Mouse (Mus musculus): ENCODE measurements at regions not wholly inside any gene's neighbourhood (a gene's known extent, or its start where the extent isn't known, plus 50 kb on each side); places are given as distances from the start of the nearest gene placed in this dataset.

GRCm38 (mm10) chr12:77628358-77628850 is 390.5 kb downstream of the Fut8 start:
- TF ChIP-seq CTCF (IDR thresholded peaks at IDR 0.05; ENCODE audit: low read depth, low read length) (no peak), GATA1 (IDR thresholded peaks at IDR 0.05; ENCODE audit: borderline replicate concordance, low read length) (no peak), TAL1 (conservative IDR thresholded peaks at IDR 0.05; ENCODE audit: low read depth, low read length) (no peak), POLR2AphosphoS5 (IDR thresholded peaks at IDR 0.05; ENCODE audit: insufficient replicate concordance, low read depth, low read length) (no peak), GATA2 (IDR thresholded peaks at IDR 0.05; ENCODE audit: borderline replicate concordance, low read depth, low read length) (no peak)
